Mouse (Mus musculus) lung, postnatal 0 days (tissue): ENCODE measurements at regions not wholly inside any gene's neighbourhood (a gene's known extent, or its start where the extent isn't known, plus 50 kb on each side); places are given as distances from the start of the nearest gene placed in this dataset.

ENCODE experiments used
- CTCF ChIP-seq: IDR thresholded peaks from 2 replicates; pipeline ENCODE4 v1.5.1; 2016; ENCODE audit warnings: antibody characterized with exemption, mild to moderate bottlenecking
- EP300 ChIP-seq: IDR thresholded peaks from 2 replicates; pipeline ENCODE4 v1.6.1; 2016; ENCODE audit warnings: antibody characterized with exemption, mild to moderate bottlenecking, control low read depth

DNA sequence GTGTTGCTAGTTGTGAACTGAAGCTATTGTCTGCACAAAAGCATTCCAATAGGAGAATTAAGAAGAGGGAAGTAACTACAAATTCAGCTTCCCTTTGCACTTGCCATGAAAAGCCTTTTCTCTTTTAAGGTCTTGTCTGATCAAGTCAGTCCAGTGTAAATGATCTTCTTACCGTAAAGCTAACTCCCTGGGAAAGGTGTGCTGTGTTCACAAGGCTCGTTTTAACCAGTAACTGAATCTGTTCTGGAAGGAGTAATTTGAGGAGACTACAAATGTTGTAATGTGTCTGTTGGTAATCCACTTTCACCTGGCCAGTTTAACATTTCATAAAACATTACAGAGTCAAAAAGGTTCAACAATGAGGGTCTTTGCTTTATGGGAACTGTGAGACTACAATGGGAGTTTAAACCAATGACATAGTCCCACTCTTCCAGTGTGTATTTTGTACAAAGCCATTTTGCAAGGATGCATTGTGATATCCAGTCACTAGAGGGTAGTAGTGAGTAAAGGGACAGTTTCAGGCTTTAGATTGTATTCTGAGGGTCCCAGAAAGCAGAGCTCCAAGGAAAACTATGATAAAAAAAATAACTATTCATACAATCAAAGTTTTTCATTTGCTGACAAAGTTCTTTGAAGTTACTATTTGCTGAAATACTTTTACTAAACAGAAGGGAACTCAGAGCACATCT, 590.2 kb downstream of the Stim2 start:
- TF ChIP-seq EP300 (no peak), CTCF (peak; percentile 56)
